Mouse (Mus musculus) heart, adult 2 months (tissue): ENCODE results near the gene Pmepa1. TPM values are rescaled to one million over a fixed set of nuclear protein-coding genes. Genes with fewer than 3 reads are reported as not detected.

ENCODE experiments used
- DNase-seq, 2 experiments: peaks; one replicate each; pipeline ENCODE4 v3.0.0; 2021
- H3K27ac ChIP-seq: fragments of 200-600 bp; 2 replicates; pipeline ENCODE4 v1.8.1; 2022
- H3K27me3 ChIP-seq: fragments of 200-500 bp; 2 replicates; pipeline ENCODE4 v1.6.1; 2012; ENCODE audit warnings: mild to moderate bottlenecking, low read length, inconsistent platforms, mixed read lengths; ENCODE audit not compliant: control insufficient read depth, insufficient read depth
- H3K36me3 ChIP-seq: fragments of 200-500 bp; 2 replicates; pipeline ENCODE4 v1.6.1; 2012; ENCODE audit warnings: low read length, inconsistent platforms; ENCODE audit not compliant: control insufficient read depth, insufficient read depth
- H3K4me1 ChIP-seq: fragments of 200-500 bp; 2 replicates; pipeline ENCODE4 v1.6.1; 2011; ENCODE audit warnings: low read length; ENCODE audit not compliant: control insufficient read depth, insufficient read depth
- H3K4me3 ChIP-seq: fragments of 200-600 bp; 2 replicates; pipeline ENCODE4 v1.8.1; 2022
- H3K79me2 ChIP-seq: fragments of 200-500 bp; replicated peaks from 2 replicates; pipeline ENCODE4 v1.6.1; 2012; ENCODE audit warnings: mild to moderate bottlenecking, inconsistent platforms, low read length, moderate library complexity, mixed read lengths; ENCODE audit not compliant: control insufficient read depth, insufficient read depth
- H3K9ac ChIP-seq: fragments of 200-500 bp; 2 replicates; pipeline ENCODE4 v1.6.1; 2012; ENCODE audit warnings: low read depth, mild to moderate bottlenecking, control low read depth, inconsistent platforms, low read length, mixed read lengths
- CTCF ChIP-seq: fragments of 200-600 bp; IDR thresholded peaks from 2 replicates; pipeline ENCODE4 v1.8.1; 2022; ENCODE audit warnings: antibody characterized with exemption, mild to moderate bottlenecking, moderate library complexity
- EP300 ChIP-seq: fragments of 200-500 bp; IDR thresholded peaks from 2 replicates; pipeline ENCODE4 v1.6.1; 2011; ENCODE audit warnings: low read depth, low read length, control low read depth; ENCODE audit not compliant: insufficient read depth
- POLR2A ChIP-seq: fragments of 200-500 bp; IDR thresholded peaks from 2 replicates; pipeline ENCODE4 v1.6.1; 2011; ENCODE audit warnings: mild to moderate bottlenecking, low read depth, low read length, control low read depth; ENCODE audit not compliant: insufficient read depth
- WGBS: fragments of 180-500 bp; shearing (Covaris S2); methylation state at CpG from one replicate; pipeline ENCODE4 v1.1.7; 2018; 5-methylcytosine and 5-hydroxymethylcytosine counted together
- intact Hi-C: fragments of 180-260 bp; cut with DNase I; formaldehyde crosslinking; loops from one replicate; pipeline ENCODE4 v1.15.1; 2025
- polyA plus RNA-seq: library from polyadenylated mRNA; depleted of rRNA; stranded (reverse); fragments of >200 nt; gene quantifications from 2 replicates; pipeline ENCODE4 v1.2.3, GENCODE M21; 2012
- total RNA-seq, 2 experiments: library from RNA; stranded (reverse); gene quantifications; 2 replicates each; pipeline ENCODE4 v1.2.3; 2021

Gene Pmepa1
- total and polyA plus RNA-seq, 3 experiments = 28.4 to 41.7 (median 31.4) TPM

DNA sequence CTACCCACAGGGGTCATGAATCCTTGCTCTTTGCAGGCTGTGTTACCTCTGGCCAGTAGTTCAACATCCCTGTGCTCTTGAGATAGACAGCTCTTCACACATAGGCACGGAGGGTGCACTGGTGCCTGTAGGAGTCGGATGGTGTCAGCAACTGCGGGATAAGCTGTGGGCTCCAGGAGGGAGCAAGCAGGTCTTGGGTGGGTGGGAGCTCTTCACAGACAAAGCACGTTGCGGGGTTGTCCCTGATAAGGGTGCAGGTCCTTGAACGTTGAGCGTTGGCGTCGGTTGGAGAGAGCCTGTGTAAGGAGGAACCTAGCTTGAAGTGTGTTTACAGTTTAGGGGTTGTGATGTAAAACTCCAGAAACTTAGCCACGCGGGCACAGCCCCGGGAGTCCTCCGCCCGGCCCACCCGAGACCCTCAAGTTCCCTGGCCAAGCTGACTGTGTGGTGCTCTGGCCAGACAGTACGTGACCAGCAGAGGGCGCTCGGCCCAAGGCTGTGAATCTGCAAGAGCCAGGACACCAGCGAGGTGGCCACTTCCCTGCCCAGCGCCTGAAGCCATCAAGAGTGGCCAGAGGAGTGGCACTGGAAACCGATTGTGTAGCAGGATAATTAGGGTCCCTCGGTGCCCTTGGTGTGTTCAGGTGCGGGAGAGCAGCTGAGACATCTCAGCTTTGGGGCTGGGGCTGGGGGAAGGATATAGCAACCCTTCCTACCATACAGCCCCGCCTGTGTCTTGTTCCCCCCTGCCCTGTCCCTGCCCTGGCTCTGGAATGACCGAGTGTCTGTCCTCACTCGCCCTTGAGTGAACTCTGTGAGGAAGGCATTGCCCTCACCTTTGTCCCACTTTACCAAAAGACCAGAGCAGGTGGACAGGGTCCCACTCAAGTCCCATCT, 90.0 kb downstream of the Pmepa1 start:
- peak; percentile 77 to 88 for DNase-seq
- Histone ChIP-seq H3K27me3 (no peaks in the 10 kb centered on the region), H3K79me2 (no peaks in the 10 kb centered on the region), H3K4me1 (no peaks in the 10 kb centered on the region), H3K9ac (no peak overlapping the region), H3K36me3 (no peaks in the 10 kb centered on the region), H3K4me3 (no peak overlapping the region), H3K27ac (no peak overlapping the region)
- 21% methylated on average over 26 of the region's 26 CpGs for WGBS
- TF ChIP-seq CTCF (no peak; the same call in 1 of the 2 replicates), EP300 (peak; percentile 59), POLR2A (no peak)
- intact Hi-C loops = loop anchor here (1.0 to 2.0 kb wide), 4 partner anchors 33 to 376 kb away; partner anchors contain the start of gene Zbp1

- TF ChIP-seq CTCF = no peak
- TF ChIP-seq POLR2A = no peak
- no peak for TF ChIP-seq EP300
- Histone ChIP-seq H3K27me3 (no peaks in the 10 kb centered on the region), H3K9ac (no peak overlapping the region), H3K36me3 (no peaks in the 10 kb centered on the region), H3K27ac (no peak overlapping the region), H3K4me3 (no peak overlapping the region), H3K79me2 (no peaks in the 10 kb centered on the region), H3K4me1 (no peaks in the 10 kb centered on the region)
- intact Hi-C loops = loop anchor here (2.0 kb wide), 1 partner anchor 20 kb away; no protein-coding TSS in a partner anchor
- peak in 1 of 2 experiments; percentile 12 for DNase-seq
- 45% methylated on average over 6 of the region's 6 CpGs for WGBS
Observed at GRCm38 (mm10) chr2:173185282-173185681, 91.1 kb downstream of the Pmepa1 start.

GRCm38 (mm10) chr2:173184475-173185080, 91.8 kb downstream of the Pmepa1 start:
- H3K27ac ChIP-seq = no peak overlapping the region
- H3K79me2 ChIP-seq = no peaks in the 10 kb centered on the region
- H3K4me1 ChIP-seq = no peaks in the 10 kb centered on the region
- peak; percentile 2 to 16 for DNase-seq
- no peak overlapping the region for H3K4me3 ChIP-seq
- intact Hi-C loops = loop anchor here (1.0 to 2.0 kb wide), 2 partner anchors 20 to 77 kb away; no protein-coding TSS in a partner anchor
- WGBS = 57% methylated on average over 11 of the region's 11 CpGs
- H3K27me3 ChIP-seq = no peaks in the 10 kb centered on the region
- H3K36me3 ChIP-seq = no peaks in the 10 kb centered on the region
- TF ChIP-seq EP300 = no peak
- no peak for TF ChIP-seq POLR2A
- TF ChIP-seq CTCF = no peak
- no peak overlapping the region for H3K9ac ChIP-seq

DNA sequence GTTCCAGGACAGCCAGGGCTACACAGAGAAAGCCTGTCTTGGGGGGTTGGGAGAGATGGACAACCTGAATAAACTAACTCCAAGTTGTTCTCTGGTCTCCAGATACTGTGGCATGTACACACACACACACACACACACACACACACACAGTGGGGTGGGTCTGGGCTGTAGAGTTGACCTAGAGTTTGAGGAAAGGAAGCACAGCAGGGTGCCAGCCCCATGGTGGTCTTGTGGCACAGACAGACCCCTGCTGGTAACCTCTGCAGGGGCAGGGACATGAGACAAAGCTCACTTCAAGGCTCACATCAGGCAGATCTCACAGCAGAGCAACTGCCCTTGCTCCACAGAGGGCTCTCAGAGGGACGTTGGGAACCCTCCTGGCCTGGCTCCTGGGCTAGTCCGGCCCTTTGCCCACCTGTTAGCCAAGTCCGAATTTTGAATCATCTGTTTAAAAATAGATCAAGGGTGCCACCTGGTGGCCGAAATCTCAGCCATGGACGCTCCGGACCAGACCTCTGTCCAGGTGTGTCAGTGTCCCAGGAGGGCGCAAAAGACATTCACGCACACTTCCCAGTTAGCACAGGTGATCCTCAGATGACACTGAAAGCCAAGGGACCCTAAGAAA, 92.4 kb downstream of the Pmepa1 start:
- 5% methylated on average over 8 of the region's 8 CpGs for WGBS
- H3K27ac ChIP-seq = no peak overlapping the region

GRCm38 (mm10) chr2:173183311-173183710, 93.0 kb downstream of the Pmepa1 start:
- Histone ChIP-seq H3K9ac (no peak overlapping the region), H3K4me3 (no peak overlapping the region), H3K27ac (no peak overlapping the region), H3K4me1 (no peaks in the 10 kb centered on the region), H3K27me3 (no peaks in the 10 kb centered on the region), H3K79me2 (no peaks in the 10 kb centered on the region), H3K36me3 (no peaks in the 10 kb centered on the region)
- intact Hi-C loops = no loop called here
- no peak for TF ChIP-seq CTCF
- TF ChIP-seq EP300 = no peak
- no peak for TF ChIP-seq POLR2A
- 90% methylated on average over 10 of the region's 10 CpGs for WGBS
- peak; percentile 1 to 8 for DNase-seq

More for the DNA sequence above, 92.4 kb downstream of the Pmepa1 start:
- H3K4me1 ChIP-seq = no peaks in the 10 kb centered on the region
- H3K36me3 ChIP-seq = no peaks in the 10 kb centered on the region
- H3K79me2 ChIP-seq = no peaks in the 10 kb centered on the region
- H3K4me3 ChIP-seq = no peak overlapping the region
- H3K9ac ChIP-seq = no peak overlapping the region
- peak; percentile 43 to 74 for DNase-seq
- intact Hi-C loops = loop anchor here (1.0 to 2.0 kb wide), 2 partner anchors 19 to 77 kb away; no protein-coding TSS in a partner anchor
- no peak for TF ChIP-seq EP300
- peak; percentile 84 for TF ChIP-seq CTCF
- no peak for TF ChIP-seq POLR2A
- H3K27me3 ChIP-seq = no peaks in the 10 kb centered on the region
